Mouse (Mus musculus) lung, postnatal 0 days (tissue): ENCODE results near the gene Map2k1.
A peak's percentile ranks its signal among the peaks of the same experiment; 100 is the strongest.
"Not testable (repeated sequence)": the region's sequence is repeated elsewhere in the genome, so short reads cannot be mapped to it uniquely, and the experiment has no call there.

Experiments
- CTCF ChIP-seq: IDR thresholded peaks from 2 replicates; pipeline ENCODE4 v1.5.1; 2016; ENCODE audit warnings: antibody characterized with exemption, mild to moderate bottlenecking
- EP300 ChIP-seq: IDR thresholded peaks from 2 replicates; pipeline ENCODE4 v1.6.1; 2016; ENCODE audit warnings: antibody characterized with exemption, mild to moderate bottlenecking, control low read depth

- peak; percentile 73 for TF ChIP-seq CTCF
- not testable (repeated sequence) for TF ChIP-seq EP300
Observed at GRCm38 (mm10) chr9:64138896-64139295, 114.5 kb downstream of the Map2k1 start.
